Mouse (Mus musculus) cortical plate, adult 2 months (tissue): ENCODE measurements around the gene Cysrt1.

ENCODE experiments used
- CTCF ChIP-seq: fragments of 200-500 bp; IDR thresholded peaks from 2 replicates; pipeline ENCODE4 v1.5.1; 2011; ENCODE audit warnings: mild to moderate bottlenecking, control low read depth, low read length; ENCODE audit not compliant: insufficient read depth; ENCODE audit errors: extremely low read depth
- POLR2A ChIP-seq: fragments of 200-500 bp; IDR thresholded peaks from 2 replicates; pipeline ENCODE4 v1.6.1; 2011; ENCODE audit warnings: mild to moderate bottlenecking, low read length, control low read depth; ENCODE audit not compliant: insufficient read depth; ENCODE audit errors: extremely low read depth

DNA sequence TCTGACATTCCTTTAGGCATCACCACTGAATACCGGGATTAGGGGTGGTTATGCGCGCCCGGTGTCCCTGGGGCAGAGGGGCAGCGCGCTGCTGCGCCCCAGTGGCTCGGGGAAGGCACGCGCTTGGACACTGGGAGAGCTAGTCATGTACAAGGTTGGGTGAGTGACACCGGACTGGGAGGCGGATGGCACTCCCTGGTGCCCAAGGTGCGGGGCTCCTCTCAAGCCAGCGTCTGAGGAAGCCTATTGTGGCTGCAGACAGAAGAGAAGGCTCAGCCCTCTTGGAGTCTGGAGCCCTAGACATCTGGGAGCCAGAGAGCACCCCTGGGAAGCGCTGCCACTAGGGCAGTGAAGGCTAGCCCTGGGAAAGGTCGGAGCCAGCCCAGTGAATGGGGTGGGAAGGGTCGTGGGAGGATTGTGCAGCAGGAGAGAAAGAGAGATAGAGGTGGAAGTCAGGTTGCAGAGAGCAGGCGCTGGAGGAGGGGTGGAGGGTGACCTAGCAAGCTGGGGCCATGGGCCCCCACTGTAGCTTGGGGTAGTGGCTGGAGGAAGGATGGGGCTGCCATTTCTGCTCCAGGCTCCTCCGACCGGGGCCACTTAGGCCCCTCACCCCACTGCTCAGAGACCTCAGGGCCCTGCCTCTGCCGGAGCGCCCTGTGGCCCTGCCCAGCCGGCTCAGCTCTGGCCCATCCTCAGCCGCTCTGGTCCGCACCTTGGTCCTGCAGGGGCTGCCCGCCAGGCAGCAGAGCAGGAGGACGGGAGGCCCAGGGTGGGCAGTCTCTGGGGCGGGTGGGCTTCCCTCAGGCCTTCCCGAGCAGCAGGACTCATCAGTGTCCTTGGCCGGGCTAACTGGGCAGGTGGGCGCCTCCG lies 49.2 kb upstream of the Cysrt1 start:
- no peak for TF ChIP-seq CTCF
- no peak for TF ChIP-seq POLR2A
